Mouse (Mus musculus) brain, embryonic 14.5 days (tissue): ENCODE measurements around the gene Tgoln1. TPM values are rescaled to one million over a fixed set of nuclear protein-coding genes. Genes with fewer than 3 reads are reported as not detected.

Source experiments
- DNase-seq: peaks from one replicate; pipeline ENCODE4 v3.0.0-alpha.2; 2011; ENCODE audit warnings: low read depth
- CTCF ChIP-seq: fragments of 200-500 bp; IDR thresholded peaks from 2 replicates; pipeline ENCODE4 v1.5.1; 2012; ENCODE audit warnings: inconsistent platforms, mild to moderate bottlenecking, moderate library complexity, borderline replicate concordance; ENCODE audit not compliant: insufficient read depth, insufficient read length; ENCODE audit errors: extremely low read depth
- POLR2A ChIP-seq: fragments of 200-500 bp; IDR thresholded peaks from 2 replicates; pipeline ENCODE4 v1.6.1; 2012; ENCODE audit warnings: mild to moderate bottlenecking, inconsistent platforms, borderline replicate concordance; ENCODE audit not compliant: poor library complexity, insufficient read depth, insufficient read length, severe bottlenecking; ENCODE audit errors: extremely low read depth
- polyA plus RNA-seq: library from polyadenylated mRNA; depleted of rRNA; stranded (reverse); fragments of >200 nt; gene quantifications from 2 replicates; pipeline ENCODE4 v1.2.3, GENCODE M21; 2012; rRNA removed

Gene Tgoln1
- 26.0 and 29.5 TPM in 2 replicates for polyA plus RNA-seq

- TF ChIP-seq CTCF = no peak
- peak; percentile 81; the same call in 1 of the 2 replicates for TF ChIP-seq POLR2A
- DNase-seq = peak; percentile 98
Observed at GRCm38 (mm10) chr6:72616643-72617288, at the start of gene Tgoln1. Gene Tgoln1 (minus strand): TSS chr6:72617000.

- TF ChIP-seq CTCF (no peak), POLR2A (no peak)
- DNase-seq = no peak
Observed at GRCm38 (mm10) chr6:72664290-72664689, 47.5 kb upstream of the Tgoln1 start.

- no peak for TF ChIP-seq POLR2A
- no peak for TF ChIP-seq CTCF
- no peak for DNase-seq
Observed at GRCm38 (mm10) chr6:72663000-72663399, 46.2 kb upstream of the Tgoln1 start.

GRCm38 (mm10) chr6:72660391-72660720 is 43.6 kb upstream of the Tgoln1 start:
- DNase-seq = no peak
- no peak for TF ChIP-seq CTCF
- TF ChIP-seq POLR2A = no peak

GRCm38 (mm10) chr6:72659717-72660390 is 43.1 kb upstream of the Tgoln1 start:
- TF ChIP-seq POLR2A (no peak), CTCF (no peak)
- peak; percentile 31 for DNase-seq

- TF ChIP-seq POLR2A = no peak
- peak; percentile 51 for TF ChIP-seq CTCF
Observed at GRCm38 (mm10) chr6:72658006-72658405, 41.2 kb upstream of the Tgoln1 start.

GRCm38 (mm10) chr6:72656053-72656442 is 39.2 kb upstream of the Tgoln1 start:
- DNase-seq = no peak
- no peak for TF ChIP-seq POLR2A
- no peak for TF ChIP-seq CTCF

More at GRCm38 (mm10) chr6:72658006-72658405, 41.2 kb upstream of the Tgoln1 start:
- peak; percentile 47 for DNase-seq

GRCm38 (mm10) chr6:72655309-72656052 is 38.7 kb upstream of the Tgoln1 start:
- peak; percentile 73 for DNase-seq
- no peak for TF ChIP-seq CTCF
- TF ChIP-seq POLR2A = no peak

- TF ChIP-seq POLR2A (no peak), CTCF (no peak)
- DNase-seq = no peak
Observed at GRCm38 (mm10) chr6:72654355-72654754, 37.6 kb upstream of the Tgoln1 start.

- DNase-seq = peak; percentile 90
- TF ChIP-seq CTCF (no peak), POLR2A (no peak)
Observed at GRCm38 (mm10) chr6:72653419-72653818, 36.6 kb upstream of the Tgoln1 start.

GRCm38 (mm10) chr6:72650338-72650851 is 33.6 kb upstream of the Tgoln1 start:
- DNase-seq = no peak
- no peak for TF ChIP-seq CTCF
- TF ChIP-seq POLR2A = no peak

GRCm38 (mm10) chr6:72648002-72648595 is 31.3 kb upstream of the Tgoln1 start:
- no peak for DNase-seq
- TF ChIP-seq CTCF (no peak), POLR2A (no peak)
